In genomic region chr6:128996054-128996767, GRCm38 (mm10) we compare ENCODE assay signal across 12 mouse cellular contexts. TPM values are rescaled to one million over a fixed set of nuclear protein-coding genes. Genes with fewer than 3 reads are reported as not detected.
DNase-seq lines count a peak whose midpoint lies in the region; ATAC-seq lines count a peak whose summit lies in the region.
"Had no signal": no experiment of that assay in that cellular context is flagged by ENCODE, and none has a peak within 500 bp of the region (broad histone marks: within the 10 kb centered on the region; RNA-seq: fewer than 3 reads in every experiment).

No protein-coding gene starts in this region.

- 72% methylated on average over 3 of the region's 3 CpGs for WGBS in limb, embryonic 12.5 days
- WGBS in limb, embryonic 10.5 days, result 81% methylated on average over 3 of the region's 3 CpGs
- 77% methylated on average over 3 of the region's 3 CpGs for WGBS in embryonic facial prominence, embryonic 10.5 days
- 43% methylated on average over 3 of the region's 3 CpGs for WGBS in liver, embryonic 12.5 days (ENCODE audit: insufficient replicate concordance)
- 58% methylated on average over 3 of the region's 3 CpGs for WGBS in stomach, embryonic 16.5 days

- no peak for DNase-seq in limb, embryonic 10.5 days (ENCODE audit: low spot score)
- no peak for DNase-seq in embryonic facial prominence, embryonic 10.5 days (ENCODE audit: low spot score)
- no peak for DNase-seq in gastrocnemius, postnatal 36 days
- DNase-seq in left cerebral cortex, postnatal 4 days, result no peak
- DNase-seq: thymus, postnatal 14 days had no signal

- no peak overlapping the region for H3K4me2 ChIP-seq in limb, embryonic 12.5 days
- peak overlapping the region; percentile 57 for H3K4me2 ChIP-seq in liver, embryonic 12.5 days
- H3K4me2 ChIP-seq in stomach, embryonic 16.5 days (ENCODE audit: low read depth, low read length), result peak overlapping the region; percentile 32
- H3K4me2 ChIP-seq: hindbrain, embryonic 13.5 days; limb, embryonic 15.5 days; midbrain, embryonic 15.5 days had no signal

- no peaks in the 10 kb centered on the region for H3K9me3 ChIP-seq in limb, embryonic 12.5 days
- no peaks in the 10 kb centered on the region for H3K9me3 ChIP-seq in limb, embryonic 10.5 days (replicated peaks)
- no peaks in the 10 kb centered on the region for H3K9me3 ChIP-seq in embryonic facial prominence, embryonic 10.5 days
- no peaks in the 10 kb centered on the region for H3K9me3 ChIP-seq in liver, embryonic 12.5 days (replicated peaks)
- no peaks in the 10 kb centered on the region for H3K9me3 ChIP-seq in stomach, embryonic 16.5 days (replicated peaks; ENCODE audit: control insufficient read depth, low read length)
- H3K9me3 ChIP-seq: hindbrain, embryonic 13.5 days; limb, embryonic 15.5 days; midbrain, embryonic 15.5 days had no signal

- intact Hi-C loops in gastrocnemius, postnatal 36 days (cut with DNase I), result no loop called here
- intact Hi-C loops in left cerebral cortex, postnatal 4 days (cut with DNase I), result no loop called here

- H3K36me3 ChIP-seq in limb, embryonic 12.5 days, result no peaks in the 10 kb centered on the region
- H3K36me3 ChIP-seq in limb, embryonic 10.5 days, result no peaks in the 10 kb centered on the region
- H3K36me3 ChIP-seq in embryonic facial prominence, embryonic 10.5 days (replicated peaks), result no peaks in the 10 kb centered on the region
- H3K36me3 ChIP-seq in liver, embryonic 12.5 days, result no peaks in the 10 kb centered on the region
- H3K36me3 ChIP-seq in stomach, embryonic 16.5 days (ENCODE audit: control insufficient read depth, insufficient read depth, low read length), result no peaks in the 10 kb centered on the region
- H3K36me3 ChIP-seq: hindbrain, embryonic 13.5 days; limb, embryonic 15.5 days; midbrain, embryonic 15.5 days had no signal

- peaks cover 6% of the 10 kb centered on the region for H3K4me1 ChIP-seq in limb, embryonic 12.5 days (replicated peaks)
- H3K4me1 ChIP-seq in limb, embryonic 10.5 days, result 0 out of 2 replicates have a peak, but pooled peaks cover 6% of the 10 kb centered on the region
- H3K4me1 ChIP-seq in embryonic facial prominence, embryonic 10.5 days, result peaks cover 36% of the 10 kb centered on the region
- peaks cover 20% of the 10 kb centered on the region for H3K4me1 ChIP-seq in liver, embryonic 12.5 days
- peaks cover 3% of the 10 kb centered on the region; the same call in 1 of the 2 replicates for H3K4me1 ChIP-seq in stomach, embryonic 16.5 days (ENCODE audit: control insufficient read depth, insufficient read depth, low read length)
- H3K4me1 ChIP-seq: limb, embryonic 15.5 days; midbrain, embryonic 15.5 days had no signal

- no peak overlapping the region; the same call in 1 of the 2 replicates for H3K9ac ChIP-seq in limb, embryonic 12.5 days (replicated peaks)
- H3K9ac ChIP-seq in liver, embryonic 12.5 days, result peak overlapping the region; percentile 52
- H3K9ac ChIP-seq in stomach, embryonic 16.5 days (ENCODE audit: low read length), result peak overlapping the region; percentile 43; the same call in 1 of the 2 replicates
- H3K9ac ChIP-seq: hindbrain, embryonic 13.5 days; limb, embryonic 15.5 days; midbrain, embryonic 15.5 days had no signal

- H3K4me3 ChIP-seq in limb, embryonic 12.5 days (replicated peaks), result no peak overlapping the region
- H3K4me3 ChIP-seq in limb, embryonic 10.5 days, result no peak overlapping the region
- H3K4me3 ChIP-seq in embryonic facial prominence, embryonic 10.5 days, result no peak overlapping the region
- H3K4me3 ChIP-seq in liver, embryonic 12.5 days, result peak overlapping the region; percentile 35
- H3K4me3 ChIP-seq in stomach, embryonic 16.5 days (replicated peaks; ENCODE audit: low read length), result 0 out of 2 replicates have a peak overlapping the region, but pooled peaks have one; percentile 13
- H3K4me3 ChIP-seq: hindbrain, embryonic 13.5 days; limb, embryonic 15.5 days; midbrain, embryonic 15.5 days had no signal

- ATAC-seq in limb, embryonic 12.5 days (ENCODE audit: insufficient number of reproducible peaks, insufficient read depth, low FRiP score, low TSS enrichment, low read depth), result 0 out of 2 replicates have a peak, but pooled peaks have one; percentile 3
- ATAC-seq in liver, embryonic 12.5 days, result peak; percentile 66
- ATAC-seq in stomach, embryonic 16.5 days (ENCODE audit: insufficient read depth, low FRiP score), result peak; percentile 11; the same call in 1 of the 2 replicates
- ATAC-seq: midbrain, embryonic 15.5 days had no signal

- no peak overlapping the region for H3K27ac ChIP-seq in limb, embryonic 12.5 days
- H3K27ac ChIP-seq in limb, embryonic 10.5 days, result no peak overlapping the region
- peak overlapping the region; percentile 8; the same call in 1 of the 2 replicates for H3K27ac ChIP-seq in embryonic facial prominence, embryonic 10.5 days (replicated peaks)
- H3K27ac ChIP-seq in liver, embryonic 12.5 days, result peak overlapping the region; percentile 60
- peak overlapping the region; percentile 48; the same call in 1 of the 2 replicates for H3K27ac ChIP-seq in stomach, embryonic 16.5 days (ENCODE audit: low read length)
- H3K27ac ChIP-seq: hindbrain, embryonic 13.5 days; limb, embryonic 15.5 days; midbrain, embryonic 15.5 days had no signal

- no peaks in the 10 kb centered on the region for H3K27me3 ChIP-seq in limb, embryonic 12.5 days
- H3K27me3 ChIP-seq in limb, embryonic 10.5 days (ENCODE audit: low read depth, poor library complexity, severe bottlenecking), result no peaks in the 10 kb centered on the region
- H3K27me3 ChIP-seq in embryonic facial prominence, embryonic 10.5 days (replicated peaks; ENCODE audit: low read depth, poor library complexity, severe bottlenecking), result no peaks in the 10 kb centered on the region
- H3K27me3 ChIP-seq in liver, embryonic 12.5 days (replicated peaks), result no peaks in the 10 kb centered on the region
- no peaks in the 10 kb centered on the region for H3K27me3 ChIP-seq in stomach, embryonic 16.5 days (ENCODE audit: control insufficient read depth, insufficient read depth, low read length)
- H3K27me3 ChIP-seq: limb, embryonic 15.5 days; midbrain, embryonic 15.5 days had no signal

RNA-seq across cellular contexts. Expression of gene Klrb1f, which starts 49.5 kb away (rescaled TPM):
- 0.13 TPM in 1 of 2 replicates, not detected in the other for polyA plus RNA-seq in limb, embryonic 12.5 days (2016; fragmentation: Nextera tagmentation; extraction: Ambion mirVana)
- polyA plus RNA-seq in limb, embryonic 10.5 days (2016; fragmentation: Nextera tagmentation; extraction: Ambion mirVana), result 0.35 TPM in 1 of 2 replicates, not detected in the other
- 0.11 TPM in 1 of 2 replicates, not detected in the other for polyA plus RNA-seq in embryonic facial prominence, embryonic 10.5 days (2016; fragmentation: Nextera tagmentation; extraction: Ambion mirVana)
- 0.38 and 0.50 TPM in 2 replicates for polyA plus RNA-seq in liver, embryonic 12.5 days (2016; fragmentation: Nextera tagmentation; extraction: Ambion mirVana)
- 0.27 and 0.48 TPM in 2 replicates for polyA plus RNA-seq in stomach, embryonic 16.5 days (2015; fragmentation: Nextera tagmentation; extraction: Ambion mirVana)
- total RNA-seq in gastrocnemius, postnatal 36 days (2021), result not detected
- under 1 TPM; 0.30 to 0.42 TPM for total RNA-seq in left cerebral cortex, postnatal 4 days (2021)
- total RNA-seq: layer of hippocampus, adult 8-10 months had no signal

Comparison
In these comparisons a context has a peak if more than half of its experiments do, and no peak if none do; other contexts are left out.
1. ATAC-seq: peak in every context shown above with its lines; median percentile 66 in liver, embryonic 12.5 days; 11 in stomach, embryonic 16.5 days; 3 in limb, embryonic 12.5 days.
2. H3K27ac ChIP-seq: peak in embryonic facial prominence, embryonic 10.5 days (single experiment), liver, embryonic 12.5 days (single experiment) and stomach, embryonic 16.5 days (single experiment); none in limb, embryonic 12.5 days (single experiment) and limb, embryonic 10.5 days (single experiment).
3. H3K4me3 ChIP-seq: peak in liver, embryonic 12.5 days (single experiment) and stomach, embryonic 16.5 days (single experiment); none in limb, embryonic 12.5 days (single experiment), limb, embryonic 10.5 days (single experiment) and embryonic facial prominence, embryonic 10.5 days (single experiment).